Mouse (Mus musculus) liver, embryonic 11.5 days (tissue): ENCODE measurements around the gene Irf6. TPM values are rescaled to one million over a fixed set of nuclear protein-coding genes. Genes with fewer than 3 reads are reported as not detected.

ENCODE experiments used
- ATAC-seq: fragments of 200-750 bp; cut with Nextera tagmentation; replicated peaks from 2 replicates; pipeline ENCODE4 v1.8.0; 2017; ENCODE audit warnings: moderate number of reproducible peaks, mild to moderate bottlenecking, moderate TSS enrichment, moderate library complexity; ENCODE audit not compliant: low FRiP score
- DNase-seq: peaks from one replicate; pipeline ENCODE4 v3.0.0-alpha.2; 2017; ENCODE audit warnings: low spot score
- H3K27ac ChIP-seq: fragments of 300-500 bp; sonication (generic); 2 replicates; pipeline ENCODE4 v1.5.1; 2014; ENCODE audit warnings: mild to moderate bottlenecking, low read depth, low read length, control low read depth
- H3K27me3 ChIP-seq: fragments of 300-500 bp; sonication (generic); replicated peaks from 2 replicates; pipeline ENCODE4 v1.6.1; 2014; ENCODE audit warnings: low read length, mixed read lengths; ENCODE audit not compliant: control insufficient read depth, insufficient read depth
- H3K36me3 ChIP-seq: fragments of 300-500 bp; sonication (generic); 2 replicates; pipeline ENCODE4 v1.6.1; 2014; ENCODE audit warnings: mild to moderate bottlenecking, low read length, moderate library complexity, mixed read lengths; ENCODE audit not compliant: control insufficient read depth, insufficient read depth
- H3K4me1 ChIP-seq: fragments of 300-500 bp; sonication (generic); replicated peaks from 2 replicates; pipeline ENCODE4 v1.6.1; 2014; ENCODE audit warnings: low read length, mixed read lengths; ENCODE audit not compliant: control insufficient read depth, insufficient read depth
- H3K4me2 ChIP-seq: fragments of 300-500 bp; sonication (generic); 2 replicates; pipeline ENCODE4 v1.6.1; 2014; ENCODE audit warnings: mild to moderate bottlenecking, control low read depth, moderate library complexity
- H3K4me3 ChIP-seq: fragments of 300-500 bp; sonication (generic); 2 replicates; pipeline ENCODE4 v1.5.1; 2014; ENCODE audit warnings: low read depth, low read length, control low read depth
- H3K9ac ChIP-seq: fragments of 300-500 bp; sonication (generic); 2 replicates; pipeline ENCODE4 v1.6.1; 2014; ENCODE audit warnings: low read depth, low read length, control low read depth
- H3K9me3 ChIP-seq: fragments of 300-500 bp; sonication (generic); 2 replicates; pipeline ENCODE4 v1.6.1; 2016; ENCODE audit warnings: low read length, inconsistent platforms, mixed read lengths; ENCODE audit not compliant: control insufficient read depth
- WGBS: fragments of 180-500 bp; shearing (Covaris S2); extraction: QIAGEN DNeasy Blood & Tissue Kit; methylation state at CpG from one replicate; pipeline ENCODE4 v1.1.7; 2014; 5-methylcytosine and 5-hydroxymethylcytosine counted together
- polyA plus RNA-seq: library from polyadenylated mRNA; unstranded; fragments of >200 nt; fragmentation: Nextera tagmentation; extraction: Ambion mirVana; gene quantifications from 2 replicates; pipeline ENCODE4 v1.2.1, GENCODE M21; 2014

Gene Irf6
- polyA plus RNA-seq, 1 experiment from 2014 or later = 4.1 TPM

- no peaks in the 10 kb centered on the region for H3K36me3 ChIP-seq
- peak overlapping the region; percentile 34; the same call in 1 of the 2 replicates for H3K27ac ChIP-seq
- H3K4me2 ChIP-seq = peak overlapping the region; percentile 39
- H3K4me3 ChIP-seq = peak overlapping the region; percentile 13
- no peaks in the 10 kb centered on the region for H3K27me3 ChIP-seq
- peak overlapping the region; percentile 31; the same call in 1 of the 2 replicates for H3K9ac ChIP-seq
- WGBS = 57% methylated on average over 8 of the region's 8 CpGs
- H3K9me3 ChIP-seq = no peaks in the 10 kb centered on the region
- no peaks in the 10 kb centered on the region; the same call in 1 of the 2 replicates for H3K4me1 ChIP-seq
- no peak for ATAC-seq
- DNase-seq = no peak
Observed at GRCm38 (mm10) chr1:193200640-193201382, 47.9 kb downstream of the Irf6 start.

GRCm38 (mm10) chr1:193201383-193201778 is 48.5 kb downstream of the Irf6 start, which contains the start of gene Traf3ip3:
Gene Traf3ip3 (minus strand): TSS chr1:193201703.
- Histone ChIP-seq H3K27ac (peak within 1 kb of the TSS; percentile 34; the same call in 1 of the 2 replicates), H3K36me3 (no peaks in the 10 kb centered on the region), H3K4me2 (peak within 1 kb of the TSS; percentile 39), H3K4me3 (peak within 1 kb of the TSS; percentile 13), H3K27me3 (no peaks in the 10 kb centered on the region), H3K4me1 (no peaks in the 10 kb centered on the region; the same call in 1 of the 2 replicates), H3K9me3 (no peaks in the 10 kb centered on the region), H3K9ac (peak within 1 kb of the TSS; percentile 31; the same call in 1 of the 2 replicates)
- ATAC-seq (peak; percentile 63), DNase-seq (peak; percentile 34)
- WGBS = 29% methylated on average over 5 of the region's 5 CpGs

- no peak overlapping the region for H3K4me3 ChIP-seq
- no peaks in the 10 kb centered on the region for H3K9me3 ChIP-seq
- H3K4me1 ChIP-seq = no peaks in the 10 kb centered on the region
- no peak overlapping the region for H3K27ac ChIP-seq
- DNase-seq = no peak
- no peak overlapping the region for H3K9ac ChIP-seq
- H3K36me3 ChIP-seq = no peaks in the 10 kb centered on the region
- H3K27me3 ChIP-seq = no peaks in the 10 kb centered on the region
- WGBS = 58% methylated on average over 2 of the region's 2 CpGs
- no peak for ATAC-seq
- H3K4me2 ChIP-seq = no peak overlapping the region
Observed at GRCm38 (mm10) chr1:193203821-193204220, 50.9 kb downstream of the Irf6 start.

- DNase-seq (no peak), ATAC-seq (no peak)
- no peak overlapping the region for H3K9ac ChIP-seq
- H3K9me3 ChIP-seq = no peaks in the 10 kb centered on the region
- H3K4me2 ChIP-seq = no peak overlapping the region
- H3K27me3 ChIP-seq = no peaks in the 10 kb centered on the region
- H3K36me3 ChIP-seq = no peaks in the 10 kb centered on the region
- no peak overlapping the region for H3K4me3 ChIP-seq
- 86% methylated on average over 2 of the region's 2 CpGs for WGBS
- H3K27ac ChIP-seq = no peak overlapping the region
- H3K4me1 ChIP-seq = no peaks in the 10 kb centered on the region
Observed at GRCm38 (mm10) chr1:193205431-193205830, 52.5 kb downstream of the Irf6 start.

- Histone ChIP-seq H3K36me3 (no peaks in the 10 kb centered on the region), H3K4me1 (no peaks in the 10 kb centered on the region), H3K27me3 (no peaks in the 10 kb centered on the region), H3K9me3 (no peaks in the 10 kb centered on the region), H3K9ac (no peak within 1 kb of the TSS), H3K4me2 (no peak within 1 kb of the TSS), H3K27ac (no peak within 1 kb of the TSS), H3K4me3 (no peak within 1 kb of the TSS)
- no peak for ATAC-seq
- no peak for DNase-seq
- 71% methylated on average over 3 of the region's 3 CpGs for WGBS
Observed at GRCm38 (mm10) chr1:193207503-193207902, 54.6 kb downstream of the Irf6 start, which contains the start of gene Lamb3. Gene Lamb3 (plus strand): TSS chr1:193207699.

- Histone ChIP-seq H3K9me3 (no peaks in the 10 kb centered on the region), H3K36me3 (no peaks in the 10 kb centered on the region), H3K4me2 (no peak overlapping the region), H3K4me3 (no peak overlapping the region), H3K9ac (no peak overlapping the region), H3K27ac (no peak overlapping the region), H3K4me1 (no peaks in the 10 kb centered on the region), H3K27me3 (no peaks in the 10 kb centered on the region)
- WGBS = 44% methylated on average over 2 of the region's 2 CpGs
- ATAC-seq (peak; percentile 61), DNase-seq (no peak)
Observed at GRCm38 (mm10) chr1:193208178-193208577, 55.3 kb downstream of the Irf6 start.

GRCm38 (mm10) chr1:193211371-193211770 is 58.5 kb downstream of the Irf6 start:
- no peaks in the 10 kb centered on the region for H3K4me1 ChIP-seq
- H3K27me3 ChIP-seq = no peaks in the 10 kb centered on the region
- no peak overlapping the region for H3K27ac ChIP-seq
- ATAC-seq (no peak), DNase-seq (no peak)
- 60% methylated on average over 5 of the region's 5 CpGs for WGBS
- no peak overlapping the region for H3K9ac ChIP-seq
- H3K36me3 ChIP-seq = no peaks in the 10 kb centered on the region
- no peak overlapping the region for H3K4me2 ChIP-seq
- H3K4me3 ChIP-seq = no peak overlapping the region
- H3K9me3 ChIP-seq = no peaks in the 10 kb centered on the region

- ATAC-seq (no peak), DNase-seq (no peak)
- Histone ChIP-seq H3K36me3 (no peaks in the 10 kb centered on the region), H3K9me3 (no peaks in the 10 kb centered on the region), H3K4me2 (no peak overlapping the region), H3K27me3 (no peaks in the 10 kb centered on the region), H3K4me3 (no peak overlapping the region), H3K9ac (no peak overlapping the region), H3K27ac (no peak overlapping the region), H3K4me1 (no peaks in the 10 kb centered on the region)
- WGBS = 79% methylated on average over 5 of the region's 5 CpGs
Observed at GRCm38 (mm10) chr1:193214053-193214452, 61.1 kb downstream of the Irf6 start.

GRCm38 (mm10) chr1:193216000-193216399 is 63.1 kb downstream of the Irf6 start:
- no peak for DNase-seq
- no peaks in the 10 kb centered on the region for H3K36me3 ChIP-seq
- 73% methylated on average over 3 of the region's 3 CpGs for WGBS

More at GRCm38 (mm10) chr1:193216000-193216399, 63.1 kb downstream of the Irf6 start:
- Histone ChIP-seq H3K4me3 (no peak overlapping the region), H3K27ac (no peak overlapping the region), H3K4me2 (no peak overlapping the region), H3K9me3 (no peaks in the 10 kb centered on the region), H3K4me1 (no peaks in the 10 kb centered on the region), H3K27me3 (no peaks in the 10 kb centered on the region), H3K9ac (no peak overlapping the region)
- no peak for ATAC-seq
